In genomic region chr13:112553304-112553703, GRCm38 (mm10) we compare ENCODE assay signal across 30 mouse cellular contexts. TPM values are rescaled to one million over a fixed set of nuclear protein-coding genes. Genes with fewer than 3 reads are reported as not detected.
"Had no signal": no experiment of that assay in that cellular context is flagged by ENCODE, and none has a peak within 500 bp of the region (broad histone marks: within the 10 kb centered on the region; RNA-seq: fewer than 3 reads in every experiment).

No protein-coding gene starts in this region.

- H3K27me3 ChIP-seq: embryonic facial prominence, embryonic 12.5 days; embryonic facial prominence, embryonic 13.5 days; embryonic facial prominence, embryonic 15.5 days; forebrain, embryonic 12.5 days; forebrain, embryonic 13.5 days; forebrain, embryonic 15.5 days had no signal

- H3K36me3 ChIP-seq: embryonic facial prominence, embryonic 10.5 days; embryonic facial prominence, embryonic 12.5 days; embryonic facial prominence, embryonic 13.5 days; embryonic facial prominence, embryonic 15.5 days; forebrain, embryonic 10.5 days; forebrain, embryonic 12.5 days; forebrain, embryonic 15.5 days; heart, embryonic 10.5 days had no signal

- DNase-seq: cerebellum, adult 8-10 months; cerebellum, adult 9-10 months; cerebellum, adult 9-11 months; cerebellum, postnatal 10 days; cerebellum, postnatal 14 days; cerebellum, postnatal 25 days; cerebellum, postnatal 36 days; embryo, embryonic 11 days; forebrain, postnatal 0 days; gastrocnemius, adult 2 months; gastrocnemius, postnatal 10 days; gastrocnemius, postnatal 14 days; gastrocnemius, postnatal 25 days; gastrocnemius, postnatal 36 days; heart, adult 18-20 months; heart, adult 2 months had no signal

- H3K9me3 ChIP-seq: embryonic facial prominence, embryonic 10.5 days; embryonic facial prominence, embryonic 12.5 days; embryonic facial prominence, embryonic 13.5 days; embryonic facial prominence, embryonic 15.5 days; forebrain, embryonic 10.5 days; forebrain, embryonic 12.5 days; forebrain, embryonic 13.5 days; forebrain, embryonic 15.5 days; heart, embryonic 10.5 days had no signal

- H3K27ac ChIP-seq: embryonic facial prominence, embryonic 10.5 days; embryonic facial prominence, embryonic 12.5 days; embryonic facial prominence, embryonic 13.5 days; embryonic facial prominence, embryonic 15.5 days; forebrain, embryonic 10.5 days; forebrain, embryonic 12.5 days; forebrain, embryonic 13.5 days; forebrain, embryonic 15.5 days; gastrocnemius, adult 2 months; heart, adult 2 months; heart, embryonic 10.5 days had no signal

- H3K4me3 ChIP-seq: embryonic facial prominence, embryonic 10.5 days; embryonic facial prominence, embryonic 12.5 days; embryonic facial prominence, embryonic 13.5 days; embryonic facial prominence, embryonic 15.5 days; erythroblast, embryonic 14.5 days; forebrain, embryonic 10.5 days; forebrain, embryonic 12.5 days; forebrain, embryonic 13.5 days; forebrain, embryonic 15.5 days; gastrocnemius, adult 2 months; heart, adult 2 months; heart, embryonic 10.5 days had no signal

- H3K9ac ChIP-seq: embryonic facial prominence, embryonic 12.5 days; embryonic facial prominence, embryonic 13.5 days; embryonic facial prominence, embryonic 15.5 days; forebrain, embryonic 12.5 days; forebrain, embryonic 13.5 days; forebrain, embryonic 15.5 days; forebrain, postnatal 0 days had no signal

- H3K4me1 ChIP-seq: embryonic facial prominence, embryonic 10.5 days; embryonic facial prominence, embryonic 12.5 days; embryonic facial prominence, embryonic 15.5 days; forebrain, embryonic 10.5 days; forebrain, embryonic 12.5 days; forebrain, embryonic 13.5 days; forebrain, embryonic 15.5 days; heart, embryonic 10.5 days had no signal

RNA-seq across cellular contexts. Expression of gene Il31ra, which starts 40.9 kb away (rescaled TPM):
- total RNA-seq: gastrocnemius, adult 18-20 months; gastrocnemius, postnatal 25 days; gastrocnemius, postnatal 36 days; heart, adult 18-20 months; heart, adult 2 months; heart, adult 8-10 months had no signal
- polyA plus RNA-seq: embryonic facial prominence, embryonic 10.5 days; embryonic facial prominence, embryonic 11.5 days; erythroblast, embryonic 14.5 days; forebrain, embryonic 10.5 days; forebrain, embryonic 11.5 days; heart, adult 2 months had no signal
